Mouse (Mus musculus): ENCODE measurements around the gene Hexa. TPM values are rescaled to one million over a fixed set of nuclear protein-coding genes. Genes with fewer than 3 reads are reported as not detected.
A peak's percentile ranks its signal among the peaks of the same experiment; 100 is the strongest.

The Hexa gene
- total and polyA plus RNA-seq, 3 experiments: 37.1 to 65.8 (median 38.0) TPM

DNA sequence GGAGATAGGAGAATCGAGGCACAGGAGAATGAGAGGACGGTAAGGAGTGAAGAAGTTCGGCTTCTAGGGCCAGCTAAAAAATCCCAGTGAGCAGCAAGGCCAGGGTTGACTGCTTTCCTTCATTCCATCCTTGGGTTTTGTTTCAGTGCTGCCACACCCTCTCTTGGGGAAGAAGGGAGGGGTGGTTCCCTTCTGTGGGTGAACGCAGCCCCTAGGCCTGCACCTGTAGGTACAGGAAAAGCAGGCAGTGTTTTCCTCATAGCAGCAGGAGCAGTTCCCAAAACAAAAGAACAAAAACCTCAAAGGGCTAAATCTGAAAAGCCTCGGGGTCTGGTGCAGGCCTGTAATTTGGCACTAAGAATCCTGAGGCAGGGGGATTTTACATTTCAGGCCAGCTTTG, 7.7 kb upstream of the Hexa start:
- DNase-seq (ENCODE audit: extremely low read depth): no peak
- H3K27me3 ChIP-seq (replicated peaks): no peaks in the 10 kb centered on the region
- dilution Hi-C loops (cut with MboI; ENCODE audit: extremely low pct_ligation_motif_present, extremely low pct_unique_long_range_greater_than_20kb, low sequenced_read_pairs) (no loop called here), in situ Hi-C loops (cut with MboI; ENCODE audit: low pct_ligation_motif_present, low pct_unique_long_range_greater_than_20kb, low sequenced_read_pairs) (no loop called here)
- H3K9me3 ChIP-seq (replicated peaks; ENCODE audit: low read length): no peaks in the 10 kb centered on the region
- no peak overlapping the region for H3K9ac ChIP-seq (ENCODE audit: insufficient read depth, low read depth)
- no peaks in the 10 kb centered on the region for H3K79me2 ChIP-seq (replicated peaks; ENCODE audit: control insufficient read depth, extremely low read depth, insufficient read depth, poor library complexity, severe bottlenecking)
- H3K27ac ChIP-seq (ENCODE audit: insufficient read depth, low read depth): no peak overlapping the region
- H3K4me2 ChIP-seq (ENCODE audit: insufficient read depth, low read depth, poor library complexity, severe bottlenecking): no peak overlapping the region
- H3K36me3 ChIP-seq (replicated peaks in 1 of 2; ENCODE audit: control insufficient read depth in 1 of 2, insufficient read depth in 1 of 2, low read length in 1 of 2): no peaks in the 10 kb centered on the region
- no peak overlapping the region for H3K4me3 ChIP-seq (replicated peaks in 1 of 3; ENCODE audit: low read depth in 2 of 3, low read length in 2 of 3, poor library complexity in 1 of 3)
- peaks cover 5 to 36% of the 10 kb centered on the region in 2 experiments; a peak in 3 of 4 replicates for H3K4me1 ChIP-seq (ENCODE audit: control insufficient read depth in 1 of 2, insufficient read depth in 2 of 2)
- no peak for TF ChIP-seq MYC (IDR thresholded peaks at IDR 0.05; ENCODE audit: low read depth, low read length)
- TF ChIP-seq MAZ (IDR thresholded peaks at IDR 0.05; ENCODE audit: low read depth, low read length): no peak
- no peak for TF ChIP-seq KAT2A (IDR thresholded peaks at IDR 0.05; ENCODE audit: insufficient replicate concordance, low read length)
- no peak for TF ChIP-seq BHLHE40 (IDR thresholded peaks at IDR 0.05; ENCODE audit: low read depth, low read length)
- no peak for TF ChIP-seq TBP (conservative IDR thresholded peaks at IDR 0.05; ENCODE audit: low read depth, low read length)
- no peak for TF ChIP-seq E2F4 (IDR thresholded peaks at IDR 0.05; ENCODE audit: insufficient replicate concordance, low read depth, low read length)
- TF ChIP-seq CHD2 (IDR thresholded peaks at IDR 0.05; ENCODE audit: low read length): no peak
- no peak for TF ChIP-seq TCF12 (IDR thresholded peaks at IDR 0.05; ENCODE audit: low read depth, low read length)
- no peak for TF ChIP-seq SMC3 (IDR thresholded peaks at IDR 0.05; ENCODE audit: low read depth, low read length)
- no peak for TF ChIP-seq MEF2A (IDR thresholded peaks at IDR 0.05; ENCODE audit: borderline replicate concordance, low read depth, low read length)
- TF ChIP-seq ZKSCAN1 (IDR thresholded peaks at IDR 0.05; ENCODE audit: borderline replicate concordance, low read depth, low read length): no peak
- no peak for TF ChIP-seq USF2 (conservative IDR thresholded peaks at IDR 0.05; ENCODE audit: low read depth, low read length)
- TF ChIP-seq ZC3H11A (IDR thresholded peaks at IDR 0.05; ENCODE audit: low read depth, low read length): no peak
- TF ChIP-seq USF1 (IDR thresholded peaks at IDR 0.05; ENCODE audit: low read depth, low read length): no peak
- TF ChIP-seq SIN3A (IDR thresholded peaks at IDR 0.05; ENCODE audit: low read length): no peak

DNA sequence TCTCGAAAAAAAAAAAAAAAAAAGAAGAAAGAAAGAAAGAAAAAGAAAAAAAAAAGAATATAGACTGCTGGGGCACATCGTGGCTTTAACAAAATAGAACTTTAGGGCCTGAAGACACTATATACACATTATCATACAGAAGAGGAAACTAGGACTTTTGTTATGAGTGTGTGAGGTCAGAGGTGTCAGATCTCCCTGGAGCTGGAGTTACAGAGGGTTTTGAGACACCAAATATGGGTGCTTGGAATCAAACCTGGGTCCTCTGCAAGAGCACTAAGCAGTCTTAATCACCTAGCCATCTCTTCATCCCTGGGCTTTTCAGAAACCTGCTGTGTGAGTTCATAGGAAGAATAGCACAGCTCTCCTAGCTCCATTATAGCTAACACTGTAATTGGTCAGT, 5.9 kb upstream of the Hexa start:
- Histone ChIP-seq H3K27me3 (replicated peaks) (no peaks in the 10 kb centered on the region), H3K79me2 (replicated peaks; ENCODE audit: control insufficient read depth, extremely low read depth, insufficient read depth, poor library complexity, severe bottlenecking) (no peaks in the 10 kb centered on the region), H3K9me3 (replicated peaks; ENCODE audit: low read length) (no peaks in the 10 kb centered on the region), H3K4me1 (ENCODE audit: control insufficient read depth in 1 of 2, insufficient read depth in 2 of 2) (peaks cover 10 to 43% of the 10 kb centered on the region in 2 experiments), H3K27ac (ENCODE audit: insufficient read depth, low read depth) (no peak overlapping the region), H3K9ac (ENCODE audit: insufficient read depth, low read depth) (no peak overlapping the region), H3K4me3 (replicated peaks in 1 of 3; ENCODE audit: low read depth in 2 of 3, low read length in 2 of 3, poor library complexity in 1 of 3) (no peak overlapping the region), H3K36me3 (replicated peaks in 1 of 2; ENCODE audit: control insufficient read depth in 1 of 2, insufficient read depth in 1 of 2, low read length in 1 of 2) (no peaks in the 10 kb centered on the region), H3K4me2 (ENCODE audit: insufficient read depth, low read depth, poor library complexity, severe bottlenecking) (no peak overlapping the region)
- dilution Hi-C loops (cut with MboI; ENCODE audit: extremely low pct_ligation_motif_present, extremely low pct_unique_long_range_greater_than_20kb, low sequenced_read_pairs): no loop called here
- DNase-seq (ENCODE audit: extremely low read depth): no peak
- in situ Hi-C loops (cut with MboI; ENCODE audit: low pct_ligation_motif_present, low pct_unique_long_range_greater_than_20kb, low sequenced_read_pairs): no loop called here
- TF ChIP-seq CHD1 (IDR thresholded peaks at IDR 0.05; ENCODE audit: low read depth, low read length): no peak
- TF ChIP-seq JUN (IDR thresholded peaks at IDR 0.05; ENCODE audit: insufficient read depth, low read depth, low read length): peak; percentile 43; the same call in 1 of the 2 replicates
- TF ChIP-seq JUND (conservative IDR thresholded peaks at IDR 0.05; ENCODE audit: low read depth, low read length): 0 out of 2 replicates have a peak, but pooled peaks have one; percentile 60
- peak; percentile 61; the same call in 1 of the 2 replicates for TF ChIP-seq IRF4 (IDR thresholded peaks at IDR 0.05; ENCODE audit: low read depth, low read length)

All from CH12.LX (cell line).